Mouse (Mus musculus): Measurements from ENCODE around the gene Ano1. TPM values are rescaled to one million over a fixed set of nuclear protein-coding genes. Genes with fewer than 3 reads are reported as not detected.

The Ano1 gene
- total and polyA plus RNA-seq, 2 experiments from 2014 or later = 7.5 to 11.6 TPM

- no peaks in the 10 kb centered on the region for H3K27me3 ChIP-seq (ENCODE audit: insufficient read depth, low read length)
- no peak for ATAC-seq (ENCODE audit: low FRiP score)
- no peak overlapping the region for H3K4me3 ChIP-seq (ENCODE audit: low read depth, low read length)
- H3K9me3 ChIP-seq (ENCODE audit: low read length) = no peaks in the 10 kb centered on the region
- TF ChIP-seq CTCF (IDR thresholded peaks at IDR 0.05) = no peak
- no peak for DNase-seq (ENCODE audit: low spot score)
- no peak overlapping the region for H3K4me2 ChIP-seq (ENCODE audit: low read depth, low read length, poor library complexity, severe bottlenecking)
- no peak overlapping the region for H3K27ac ChIP-seq (ENCODE audit: low read depth, low read length)
- H3K36me3 ChIP-seq (ENCODE audit: insufficient read depth, low read length) = no peaks in the 10 kb centered on the region
- no peak overlapping the region for H3K9ac ChIP-seq (replicated peaks; ENCODE audit: low read length, poor library complexity, severe bottlenecking)
- H3K4me1 ChIP-seq (ENCODE audit: insufficient read depth, low read length) = no peaks in the 10 kb centered on the region
Observed at GRCm38 (mm10) chr7:144632321-144632720, 119.5 kb downstream of the Ano1 start.

- no peaks in the 10 kb centered on the region for H3K9me3 ChIP-seq (ENCODE audit: low read length)
- H3K36me3 ChIP-seq (ENCODE audit: insufficient read depth, low read length) = no peaks in the 10 kb centered on the region
- no peak overlapping the region for H3K27ac ChIP-seq (ENCODE audit: low read depth, low read length)
- no peaks in the 10 kb centered on the region for H3K27me3 ChIP-seq (ENCODE audit: insufficient read depth, low read length)
- H3K4me2 ChIP-seq (ENCODE audit: low read depth, low read length, poor library complexity, severe bottlenecking) = no peak overlapping the region
- TF ChIP-seq CTCF (IDR thresholded peaks at IDR 0.05) = no peak
- no peak overlapping the region for H3K4me3 ChIP-seq (ENCODE audit: low read depth, low read length)
- WGBS = 86% methylated on average over 3 of the region's 3 CpGs
- no peak overlapping the region for H3K9ac ChIP-seq (replicated peaks; ENCODE audit: low read length, poor library complexity, severe bottlenecking)
- H3K4me1 ChIP-seq (ENCODE audit: insufficient read depth, low read length) = no peaks in the 10 kb centered on the region
- ATAC-seq (ENCODE audit: low FRiP score) (no peak), DNase-seq (ENCODE audit: low spot score) (no peak)
Observed at GRCm38 (mm10) chr7:144630622-144631021, 121.2 kb downstream of the Ano1 start.

GRCm38 (mm10) chr7:144628334-144628915 lies 123.3 kb downstream of the Ano1 start:
- no peaks in the 10 kb centered on the region for H3K9me3 ChIP-seq (ENCODE audit: low read length)
- no peak overlapping the region for H3K4me2 ChIP-seq (ENCODE audit: low read depth, low read length, poor library complexity, severe bottlenecking)
- no peak for TF ChIP-seq CTCF (IDR thresholded peaks at IDR 0.05)
- H3K9ac ChIP-seq (replicated peaks; ENCODE audit: low read length, poor library complexity, severe bottlenecking) = no peak overlapping the region
- H3K4me1 ChIP-seq (ENCODE audit: insufficient read depth, low read length) = no peaks in the 10 kb centered on the region
- H3K27me3 ChIP-seq (ENCODE audit: insufficient read depth, low read length) = no peaks in the 10 kb centered on the region
- no peak overlapping the region for H3K27ac ChIP-seq (ENCODE audit: low read depth, low read length)
- H3K36me3 ChIP-seq (ENCODE audit: insufficient read depth, low read length) = no peaks in the 10 kb centered on the region
- 9% methylated on average over 3 of the region's 3 CpGs for WGBS
- DNase-seq (ENCODE audit: low spot score) = peak; percentile 85
- no peak overlapping the region for H3K4me3 ChIP-seq (ENCODE audit: low read depth, low read length)
- peak; percentile 77 for ATAC-seq (ENCODE audit: low FRiP score)

- H3K4me2 ChIP-seq (ENCODE audit: low read depth, low read length, poor library complexity, severe bottlenecking) = no peak overlapping the region
- no peaks in the 10 kb centered on the region for H3K36me3 ChIP-seq (ENCODE audit: insufficient read depth, low read length)
- no peak overlapping the region for H3K9ac ChIP-seq (replicated peaks; ENCODE audit: low read length, poor library complexity, severe bottlenecking)
- DNase-seq (ENCODE audit: low spot score) (no peak), ATAC-seq (ENCODE audit: low FRiP score) (peak; percentile 66)
- no peak for TF ChIP-seq CTCF (IDR thresholded peaks at IDR 0.05)
- no peaks in the 10 kb centered on the region for H3K27me3 ChIP-seq (ENCODE audit: insufficient read depth, low read length)
- no peak overlapping the region for H3K4me3 ChIP-seq (ENCODE audit: low read depth, low read length)
- H3K9me3 ChIP-seq (ENCODE audit: low read length) = no peaks in the 10 kb centered on the region
- H3K27ac ChIP-seq (ENCODE audit: low read depth, low read length) = peak overlapping the region; percentile 59
- H3K4me1 ChIP-seq (ENCODE audit: insufficient read depth, low read length) = no peaks in the 10 kb centered on the region
- WGBS = 20% methylated on average over 13 of the region's 13 CpGs
Observed at GRCm38 (mm10) chr7:144627606-144628333, 124.0 kb downstream of the Ano1 start.

- Histone ChIP-seq H3K4me1 (ENCODE audit: insufficient read depth, low read length) (peaks cover 5% of the 10 kb centered on the region), H3K9me3 (ENCODE audit: low read length) (no peaks in the 10 kb centered on the region), H3K36me3 (ENCODE audit: insufficient read depth, low read length) (no peaks in the 10 kb centered on the region), H3K27ac (ENCODE audit: low read depth, low read length) (no peak overlapping the region), H3K4me2 (ENCODE audit: low read depth, low read length, poor library complexity, severe bottlenecking) (no peak overlapping the region), H3K9ac (replicated peaks; ENCODE audit: low read length, poor library complexity, severe bottlenecking) (no peak overlapping the region), H3K4me3 (ENCODE audit: low read depth, low read length) (no peak overlapping the region), H3K27me3 (ENCODE audit: insufficient read depth, low read length) (no peaks in the 10 kb centered on the region)
- ATAC-seq (ENCODE audit: low FRiP score) (no peak), DNase-seq (ENCODE audit: low spot score) (peak; percentile 26)
- TF ChIP-seq CTCF (IDR thresholded peaks at IDR 0.05) = no peak
- WGBS = 69% methylated on average over 2 of the region's 2 CpGs
Observed at GRCm38 (mm10) chr7:144626042-144626441, 125.7 kb downstream of the Ano1 start.

All from midbrain, postnatal 0 days (tissue).